Mouse (Mus musculus) limb, embryonic 10.5 days (tissue): ENCODE measurements around the gene Ube2t. TPM values are rescaled to one million over a fixed set of nuclear protein-coding genes. Genes with fewer than 3 reads are reported as not detected.

Experiments
- DNase-seq: peaks from one replicate; pipeline ENCODE4 v3.0.0-alpha.2; 2017; ENCODE audit warnings: low spot score
- H3K27ac ChIP-seq: fragments of 300-500 bp; sonication (generic); 2 replicates; pipeline ENCODE4 v1.5.1; 2016; ENCODE audit warnings: mild to moderate bottlenecking
- H3K27me3 ChIP-seq: fragments of 300-500 bp; sonication (generic); 2 replicates; pipeline ENCODE4 v1.6.1; 2016; ENCODE audit warnings: low read depth, mild to moderate bottlenecking; ENCODE audit not compliant: poor library complexity, severe bottlenecking
- H3K36me3 ChIP-seq: fragments of 300-500 bp; sonication (generic); 2 replicates; pipeline ENCODE4 v1.6.1; 2016; ENCODE audit warnings: mild to moderate bottlenecking, moderate library complexity
- H3K4me1 ChIP-seq: fragments of 300-500 bp; sonication (generic); 2 replicates; pipeline ENCODE4 v1.6.1; 2016
- H3K4me3 ChIP-seq: fragments of 300-500 bp; sonication (generic); 2 replicates; pipeline ENCODE4 v1.5.1; 2016; ENCODE audit warnings: mild to moderate bottlenecking, moderate library complexity
- H3K9me3 ChIP-seq: fragments of 300-500 bp; sonication (generic); replicated peaks from 2 replicates; pipeline ENCODE4 v1.6.1; 2016; ENCODE audit warnings: mild to moderate bottlenecking
- WGBS: fragments of 180-500 bp; shearing (Covaris S2); methylation state at CpG from one replicate; pipeline ENCODE4 v1.1.7; 2016; 5-methylcytosine and 5-hydroxymethylcytosine counted together
- polyA plus RNA-seq: library from polyadenylated mRNA; unstranded; fragments of >200 nt; fragmentation: Nextera tagmentation; extraction: Ambion mirVana; gene quantifications from 2 replicates; pipeline ENCODE4 v1.2.1, GENCODE M21; 2016

Ube2t gene
- polyA plus RNA-seq, 1 experiment from 2014 or later = 50.2 TPM

DNA sequence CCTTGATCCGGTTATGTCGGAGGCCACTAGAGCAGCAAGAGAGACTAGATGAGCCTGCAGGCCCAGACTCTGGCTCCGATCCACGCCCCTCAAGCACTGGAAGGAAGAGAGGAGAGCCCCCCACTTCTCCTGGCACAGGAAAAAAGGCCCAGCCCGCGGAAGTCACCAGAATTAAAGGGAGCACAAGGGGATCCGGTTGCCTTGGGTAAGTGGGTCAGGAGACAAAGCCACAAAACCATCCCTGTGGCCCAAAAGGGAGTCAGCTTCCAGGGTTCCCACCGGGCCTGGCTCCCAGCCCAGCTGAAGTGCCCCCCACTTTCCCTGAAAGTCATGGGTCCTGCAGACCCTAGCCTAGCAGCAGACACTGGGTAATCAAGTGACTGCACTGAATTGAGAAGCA lies 35.9 kb downstream of the Ube2t start:
- Histone ChIP-seq H3K4me1 (peaks cover 18% of the 10 kb centered on the region), H3K9me3 (no peaks in the 10 kb centered on the region), H3K4me3 (no peak overlapping the region), H3K27me3 (peaks cover 19% of the 10 kb centered on the region; the same call in 1 of the 2 replicates), H3K36me3 (no peaks in the 10 kb centered on the region), H3K27ac (no peak overlapping the region)
- DNase-seq = no peak
- WGBS = 91% methylated on average over 8 of the region's 8 CpGs

GRCm38 (mm10) chr1:135000527-135000926 lies 38.2 kb downstream of the Ube2t start:
- 85% methylated on average over 9 of the region's 9 CpGs for WGBS
- no peak for DNase-seq
- H3K27me3 ChIP-seq = peaks cover 4% of the 10 kb centered on the region; the same call in 1 of the 2 replicates
- H3K27ac ChIP-seq = no peak overlapping the region
- H3K4me3 ChIP-seq = no peak overlapping the region
- H3K9me3 ChIP-seq = no peaks in the 10 kb centered on the region
- H3K4me1 ChIP-seq = peaks cover 19% of the 10 kb centered on the region
- no peaks in the 10 kb centered on the region for H3K36me3 ChIP-seq

DNA sequence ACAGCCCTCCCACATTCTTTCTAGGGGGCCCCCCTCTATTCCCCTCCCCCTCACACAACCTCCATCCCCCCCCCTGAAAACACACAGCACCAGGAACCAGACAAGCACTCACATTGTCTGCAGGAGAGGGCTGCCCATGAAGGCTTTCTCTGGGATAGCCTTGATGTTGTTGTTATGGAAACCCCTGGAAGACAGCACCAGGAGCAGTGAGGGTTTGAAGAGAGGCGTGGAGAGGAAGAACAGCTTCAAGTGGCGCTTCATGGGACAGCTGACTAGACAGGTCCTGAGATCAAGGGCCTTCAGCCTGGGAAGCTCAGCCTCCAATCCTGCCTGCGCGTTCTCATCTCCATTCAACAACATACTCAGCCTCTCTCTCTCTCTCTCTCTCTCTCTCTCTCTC lies 41.0 kb downstream of the Ube2t start:
- Histone ChIP-seq H3K27ac (no peak overlapping the region), H3K4me1 (peaks cover 13% of the 10 kb centered on the region; the same call in 1 of the 2 replicates), H3K9me3 (no peaks in the 10 kb centered on the region), H3K27me3 (0 out of 2 replicates have a peak, but pooled peaks cover 4% of the 10 kb centered on the region), H3K36me3 (no peaks in the 10 kb centered on the region), H3K4me3 (no peak overlapping the region)
- DNase-seq = no peak
- 69% methylated on average over 4 of the region's 4 CpGs for WGBS

- no peak for DNase-seq
- 69% methylated on average over 7 of the region's 7 CpGs for WGBS
Observed at GRCm38 (mm10) chr1:135005696-135006095, 43.3 kb downstream of the Ube2t start.

DNA sequence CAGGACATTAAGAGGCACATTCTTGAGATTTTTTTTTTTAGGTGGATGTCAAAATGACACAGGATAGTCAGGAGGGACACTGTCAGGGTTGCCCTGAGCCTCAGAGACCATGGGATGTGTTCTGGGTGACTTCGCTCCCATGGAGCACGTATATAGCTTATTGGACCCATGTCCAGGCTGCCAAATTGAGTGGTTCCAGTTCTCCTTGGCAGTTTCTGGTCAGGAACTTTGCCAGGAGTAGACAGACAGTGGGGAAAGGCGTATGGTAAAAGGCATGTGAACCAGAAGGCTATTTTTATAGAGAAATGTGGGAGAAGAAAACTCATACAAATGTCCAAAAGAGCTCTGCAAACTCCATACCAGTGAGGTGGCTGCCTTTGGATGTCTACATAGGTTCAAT lies 47.5 kb downstream of the Ube2t start:
- Histone ChIP-seq H3K27me3 (peaks cover 4% of the 10 kb centered on the region), H3K36me3 (no peaks in the 10 kb centered on the region), H3K4me1 (peaks cover 3% of the 10 kb centered on the region; the same call in 1 of the 2 replicates), H3K4me3 (no peak overlapping the region), H3K9me3 (no peaks in the 10 kb centered on the region), H3K27ac (no peak overlapping the region)
- DNase-seq = no peak
- 95% methylated on average over 3 of the region's 3 CpGs for WGBS

More at GRCm38 (mm10) chr1:135005696-135006095, 43.3 kb downstream of the Ube2t start:
- Histone ChIP-seq H3K9me3 (no peaks in the 10 kb centered on the region), H3K36me3 (no peaks in the 10 kb centered on the region), H3K27me3 (peaks cover 4% of the 10 kb centered on the region; the same call in 1 of the 2 replicates), H3K4me3 (no peak overlapping the region), H3K4me1 (peaks cover 9% of the 10 kb centered on the region; the same call in 1 of the 2 replicates), H3K27ac (no peak overlapping the region)

DNA sequence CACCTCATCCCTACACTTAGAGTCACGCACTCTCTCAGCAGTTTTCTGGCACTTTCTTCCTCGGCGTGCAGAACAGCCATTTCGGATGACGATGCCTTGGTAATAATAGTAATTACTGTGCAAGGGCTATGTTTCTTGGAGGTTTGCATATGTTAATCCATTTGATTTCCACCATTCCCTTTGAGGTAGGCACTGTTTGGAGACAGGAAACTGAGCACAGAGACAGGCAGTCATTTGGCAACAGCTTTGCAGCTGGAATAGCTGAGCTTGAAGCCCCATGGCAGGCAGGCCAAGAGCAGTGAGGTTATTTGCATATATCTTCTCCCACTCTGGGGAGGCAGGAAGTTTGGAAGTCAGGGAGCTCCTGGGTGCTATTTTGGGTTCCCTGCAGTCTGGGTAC lies 49.5 kb downstream of the Ube2t start:
- Histone ChIP-seq H3K27me3 (peaks cover 4% of the 10 kb centered on the region), H3K27ac (no peak overlapping the region), H3K36me3 (no peaks in the 10 kb centered on the region), H3K9me3 (no peaks in the 10 kb centered on the region), H3K4me3 (no peak overlapping the region), H3K4me1 (peaks cover 14% of the 10 kb centered on the region)
- no peak for DNase-seq
- 92% methylated on average over 5 of the region's 5 CpGs for WGBS

- peaks cover 20% of the 10 kb centered on the region for H3K4me1 ChIP-seq
- peaks cover 4% of the 10 kb centered on the region for H3K27me3 ChIP-seq
- no peak overlapping the region for H3K27ac ChIP-seq
- no peaks in the 10 kb centered on the region for H3K36me3 ChIP-seq
- 81% methylated on average over 9 of the region's 9 CpGs for WGBS
- H3K9me3 ChIP-seq = no peaks in the 10 kb centered on the region
- no peak for DNase-seq
- no peak overlapping the region for H3K4me3 ChIP-seq
Observed at GRCm38 (mm10) chr1:135012472-135012871, 50.1 kb downstream of the Ube2t start.

- Histone ChIP-seq H3K4me3 (no peak overlapping the region), H3K36me3 (no peaks in the 10 kb centered on the region), H3K4me1 (peaks cover 43% of the 10 kb centered on the region), H3K9me3 (no peaks in the 10 kb centered on the region), H3K27ac (no peak overlapping the region), H3K27me3 (peaks cover 12% of the 10 kb centered on the region)
- 52% methylated on average over 10 of the region's 10 CpGs for WGBS
- no peak for DNase-seq
Observed at GRCm38 (mm10) chr1:135014921-135015445, 52.6 kb downstream of the Ube2t start.

GRCm38 (mm10) chr1:135016907-135017655 lies 54.7 kb downstream of the Ube2t start:
- WGBS = 75% methylated on average over 10 of the region's 10 CpGs
- no peaks in the 10 kb centered on the region for H3K9me3 ChIP-seq
- DNase-seq = no peak
- peaks cover 12% of the 10 kb centered on the region for H3K27me3 ChIP-seq
- H3K4me1 ChIP-seq = peaks cover 64% of the 10 kb centered on the region
- no peak overlapping the region for H3K27ac ChIP-seq
- no peak overlapping the region for H3K4me3 ChIP-seq
- H3K36me3 ChIP-seq = no peaks in the 10 kb centered on the region

DNA sequence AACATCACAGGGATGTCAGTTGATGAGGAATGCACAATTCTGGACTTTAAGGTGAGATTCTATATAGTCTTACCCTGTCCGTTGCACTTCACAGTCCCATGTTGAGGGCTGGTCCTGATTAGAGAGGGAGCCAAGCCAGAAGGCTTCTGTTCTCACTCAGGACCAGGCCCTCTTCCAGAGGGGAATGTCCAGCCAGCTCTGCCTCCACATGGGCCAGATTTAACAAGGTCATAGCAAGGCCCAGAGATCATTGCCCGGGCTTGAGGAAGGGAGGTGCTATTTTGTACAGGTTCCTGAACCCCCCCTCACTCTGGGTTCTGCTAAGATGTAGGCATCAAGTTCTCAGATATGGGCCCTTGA lies 55.3 kb downstream of the Ube2t start:
- H3K27ac ChIP-seq = no peak overlapping the region
- no peak overlapping the region for H3K4me3 ChIP-seq
- WGBS = 61% methylated on average over 2 of the region's 2 CpGs
- H3K27me3 ChIP-seq = peaks cover 12% of the 10 kb centered on the region
- H3K9me3 ChIP-seq = no peaks in the 10 kb centered on the region
- H3K4me1 ChIP-seq = peaks cover 66% of the 10 kb centered on the region
- no peaks in the 10 kb centered on the region for H3K36me3 ChIP-seq
- no peak for DNase-seq

DNA sequence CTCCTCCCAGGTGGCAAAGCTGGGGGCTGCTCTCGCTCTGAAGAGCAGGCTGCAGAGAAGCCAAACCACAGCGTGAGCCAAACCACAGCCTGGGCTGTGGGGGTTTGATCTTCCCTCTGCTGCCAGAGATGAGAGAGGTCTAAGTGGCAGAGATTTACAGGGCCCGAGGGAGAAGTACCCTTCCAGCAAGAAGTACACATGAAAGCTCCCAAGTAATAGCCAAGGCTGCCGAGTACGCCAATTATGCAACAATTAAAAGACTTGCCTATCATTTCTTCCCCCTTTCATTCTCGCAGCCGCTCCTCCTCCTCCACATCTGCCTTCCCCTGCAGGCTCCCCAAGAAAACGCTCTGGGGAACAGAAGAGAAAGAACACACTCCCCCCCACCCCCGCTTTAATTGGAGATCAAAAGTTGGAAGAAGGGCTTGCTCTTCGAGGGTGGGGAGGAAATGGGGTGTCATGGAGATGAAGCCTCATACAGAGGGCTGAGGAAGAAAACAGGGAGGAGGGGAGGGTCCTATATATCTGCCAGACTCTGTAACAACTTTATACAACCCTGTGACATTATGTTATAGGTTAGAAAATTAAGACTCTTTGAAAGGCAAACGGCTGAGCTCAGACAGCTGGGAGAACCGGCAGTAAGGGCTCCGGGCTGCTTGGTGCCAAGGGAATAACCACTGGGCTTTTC lies 56.9 kb downstream of the Ube2t start:
- Histone ChIP-seq H3K27me3 (peaks cover 10% of the 10 kb centered on the region), H3K4me1 (peaks cover 66% of the 10 kb centered on the region), H3K36me3 (no peaks in the 10 kb centered on the region), H3K9me3 (no peaks in the 10 kb centered on the region), H3K27ac (no peak overlapping the region), H3K4me3 (no peak overlapping the region)
- 11% methylated on average over 13 of the region's 13 CpGs for WGBS
- no peak for DNase-seq

DNA sequence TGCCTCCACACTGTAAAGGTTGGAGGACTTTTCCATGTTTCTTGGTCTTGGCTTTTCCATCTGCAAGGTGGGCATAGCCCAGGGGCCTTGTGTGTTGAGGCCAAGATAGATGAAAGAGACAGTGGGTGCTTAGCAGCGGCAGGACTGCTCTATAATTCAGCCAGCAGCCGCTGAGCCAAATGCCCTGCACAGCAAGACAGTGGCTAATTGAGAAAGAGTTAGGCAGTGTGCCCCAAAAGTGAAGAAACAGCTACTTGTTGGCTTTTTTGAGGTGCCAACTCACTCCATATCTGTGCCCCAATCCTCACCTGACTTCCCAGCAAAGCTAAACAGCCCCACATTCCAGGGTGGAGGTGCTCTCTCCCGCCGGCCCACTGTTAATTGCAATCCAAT lies 57.4 kb downstream of the Ube2t start:
- WGBS = 57% methylated on average over 4 of the region's 4 CpGs
- Histone ChIP-seq H3K4me1 (peaks cover 66% of the 10 kb centered on the region), H3K9me3 (no peaks in the 10 kb centered on the region)

More for the DNA sequence above, 57.4 kb downstream of the Ube2t start:
- Histone ChIP-seq H3K27ac (no peak overlapping the region), H3K27me3 (peaks cover 7% of the 10 kb centered on the region; the same call in 1 of the 2 replicates), H3K4me3 (no peak overlapping the region), H3K36me3 (no peaks in the 10 kb centered on the region)
- DNase-seq = no peak
